Mouse (Mus musculus) hindbrain, embryonic 12.5 days (tissue): ENCODE measurements around the gene Cipc. TPM values are rescaled to one million over a fixed set of nuclear protein-coding genes. Genes with fewer than 3 reads are reported as not detected.

ENCODE experiments used
- ATAC-seq: fragments of 200-750 bp; cut with Nextera tagmentation; 2 replicates; pipeline ENCODE4 v1.8.0; 2017; ENCODE audit warnings: moderate TSS enrichment; ENCODE audit not compliant: low FRiP score
- H3K27ac ChIP-seq: fragments of 300-500 bp; sonication (generic); 2 replicates; pipeline ENCODE4 v1.5.1; 2016; ENCODE audit warnings: mild to moderate bottlenecking
- H3K27me3 ChIP-seq: fragments of 300-500 bp; sonication (generic); 2 replicates; pipeline ENCODE4 v1.6.1; 2016; ENCODE audit warnings: mild to moderate bottlenecking
- H3K36me3 ChIP-seq: fragments of 300-500 bp; sonication (generic); 2 replicates; pipeline ENCODE4 v1.6.1; 2016; ENCODE audit warnings: mild to moderate bottlenecking
- H3K4me1 ChIP-seq: fragments of 300-500 bp; sonication (generic); 2 replicates; pipeline ENCODE4 v1.6.1; 2016
- H3K4me2 ChIP-seq: fragments of 300-500 bp; sonication (generic); replicated peaks from 2 replicates; pipeline ENCODE4 v1.6.1; 2016; ENCODE audit warnings: mild to moderate bottlenecking
- H3K4me3 ChIP-seq: fragments of 300-500 bp; sonication (generic); 2 replicates; pipeline ENCODE4 v1.5.1; 2016; ENCODE audit warnings: mild to moderate bottlenecking
- H3K9ac ChIP-seq: fragments of 300-500 bp; sonication (generic); 2 replicates; pipeline ENCODE4 v1.6.1; 2016; ENCODE audit warnings: mild to moderate bottlenecking, moderate library complexity
- H3K9me3 ChIP-seq: fragments of 300-500 bp; sonication (generic); replicated peaks from 2 replicates; pipeline ENCODE4 v1.6.1; 2016; ENCODE audit warnings: mild to moderate bottlenecking
- WGBS: fragments of 180-500 bp; shearing (Covaris S2); methylation state at CpG from one replicate; pipeline ENCODE4 v1.1.7; 2016; 5-methylcytosine and 5-hydroxymethylcytosine counted together
- polyA plus RNA-seq: library from polyadenylated mRNA; unstranded; fragments of >200 nt; fragmentation: Nextera tagmentation; extraction: Ambion mirVana; gene quantifications from 2 replicates; pipeline ENCODE4 v1.2.1, GENCODE M21; 2016

Cipc gene
- polyA plus RNA-seq, 1 experiment from 2014 or later, result 41.1 TPM

- Histone ChIP-seq H3K4me3 (no peak overlapping the region), H3K9me3 (no peaks in the 10 kb centered on the region), H3K9ac (no peak overlapping the region), H3K27ac (no peak overlapping the region), H3K36me3 (no peaks in the 10 kb centered on the region), H3K27me3 (no peaks in the 10 kb centered on the region), H3K4me2 (no peak overlapping the region), H3K4me1 (peaks cover 16% of the 10 kb centered on the region)
- WGBS, result 73% methylated on average over 7 of the region's 7 CpGs
- ATAC-seq, result no peak
Observed at GRCm38 (mm10) chr12:87002815-87003214, 56.0 kb downstream of the Cipc start.

DNA sequence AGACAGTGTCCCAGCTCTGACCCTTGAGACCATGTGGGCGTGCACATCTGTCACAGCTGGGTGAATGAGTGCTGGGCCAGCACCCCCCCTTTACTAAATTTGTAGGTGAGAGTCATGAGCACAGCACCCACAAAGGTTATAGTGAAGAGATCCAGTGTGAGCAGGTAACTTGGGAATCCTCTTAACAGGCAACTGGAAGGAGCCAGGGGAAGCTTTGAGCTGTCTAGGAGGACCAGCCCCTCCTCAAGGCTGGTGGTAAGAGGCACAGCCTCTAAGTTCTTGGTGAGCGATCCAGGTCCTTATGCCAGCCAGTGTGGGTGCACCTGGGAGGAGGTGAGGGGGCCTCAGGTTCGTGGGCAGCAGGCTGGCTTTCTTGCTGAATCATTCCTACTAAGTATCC, 56.8 kb downstream of the Cipc start:
- Histone ChIP-seq H3K9ac (no peak overlapping the region), H3K4me2 (no peak overlapping the region), H3K4me1 (peaks cover 16% of the 10 kb centered on the region), H3K27ac (no peak overlapping the region), H3K9me3 (no peaks in the 10 kb centered on the region), H3K27me3 (no peaks in the 10 kb centered on the region), H3K4me3 (no peak overlapping the region), H3K36me3 (no peaks in the 10 kb centered on the region)
- ATAC-seq, result no peak
- WGBS, result 59% methylated on average over 3 of the region's 3 CpGs

DNA sequence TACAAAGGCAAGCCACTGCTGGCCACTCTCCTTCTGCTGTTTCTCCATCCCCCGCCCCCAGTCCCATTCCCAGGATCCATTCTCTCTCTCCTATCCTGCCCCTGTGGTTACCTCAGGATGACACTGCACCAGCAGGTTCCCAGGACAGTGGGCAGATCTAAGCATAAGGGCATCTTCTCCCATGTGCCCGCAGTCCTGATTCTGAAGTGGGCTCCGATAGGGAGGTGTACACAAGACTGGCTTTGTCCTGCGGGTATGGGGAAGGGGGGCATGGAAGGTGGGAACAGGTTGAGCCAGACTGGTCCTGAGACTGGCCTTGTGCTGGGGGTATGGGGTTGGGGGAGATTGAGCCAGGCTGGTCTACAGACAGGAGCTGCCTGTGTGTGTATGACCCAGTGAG, 57.8 kb downstream of the Cipc start:
- no peak for ATAC-seq
- H3K9ac ChIP-seq, result no peak overlapping the region

More for the DNA sequence above, 57.8 kb downstream of the Cipc start:
- no peaks in the 10 kb centered on the region for H3K27me3 ChIP-seq
- no peak overlapping the region for H3K27ac ChIP-seq
- H3K4me3 ChIP-seq, result no peak overlapping the region
- no peaks in the 10 kb centered on the region for H3K36me3 ChIP-seq
- 80% methylated on average over 4 of the region's 4 CpGs for WGBS
- H3K4me1 ChIP-seq, result peaks cover 16% of the 10 kb centered on the region
- H3K9me3 ChIP-seq, result no peaks in the 10 kb centered on the region
- no peak overlapping the region for H3K4me2 ChIP-seq

Other genes starting within 250 kb of the Cipc start
- gene Angel1, start 220.6 kb upstream of the Cipc start, polyA plus RNA-seq, result 15.8 and 17.0 TPM in 2 replicates
- not detected in 2 replicates for gene Lrrc74a, start 212.7 kb upstream of the Cipc start, polyA plus RNA-seq
- 75.9 and 86.3 TPM in 2 replicates for gene Irf2bpl, start 62.2 kb upstream of the Cipc start, polyA plus RNA-seq
- gene Zdhhc22, start 43.4 kb downstream of the Cipc start, polyA plus RNA-seq, result 2.9 and 3.7 TPM in 2 replicates
- 1.8 and 2.3 TPM in 2 replicates for gene Tmem63c, start 74.3 kb downstream of the Cipc start, polyA plus RNA-seq
- 0.33 and 0.43 TPM in 2 replicates for gene Ngb, start 155.5 kb downstream of the Cipc start, polyA plus RNA-seq
- gene Gstz1, start 200.1 kb downstream of the Cipc start, polyA plus RNA-seq, result 24.1 and 24.6 TPM in 2 replicates
- gene Pomt2, start 200.9 kb downstream of the Cipc start, polyA plus RNA-seq, result 16.2 and 17.7 TPM in 2 replicates